Mouse (Mus musculus) B cell, adult 67 days (primary cell): Measurements from ENCODE around the gene Dynll2. TPM values are rescaled to one million over a fixed set of nuclear protein-coding genes. Genes with fewer than 3 reads are reported as not detected.

Source experiments
- total RNA-seq, 2 experiments: library from RNA; stranded (reverse); gene quantifications; 4 replicates each; pipeline ENCODE4 v1.2.4; 2023

Gene Dynll2
- total RNA-seq, result 10 to 100 TPM; 12.1 to 13.3 TPM

GRCm38 (mm10) chr11:87986831-87987793 is at the start of gene Dynll2:
Gene Dynll2, minus strand, starts transcription at chr11:87987533.

Other genes starting within 250 kb of the Dynll2 start
- gene Supt4a, start 250.0 kb downstream of the Dynll2 start, total RNA-seq, result 100 to 1,000 TPM; 125 to 140 TPM
- 10 to 100 TPM in 1 of 2 experiments, 1 to 10 TPM in 1; 9.1 to 10.2 TPM for gene Tspoap1, start 227.0 kb downstream of the Dynll2 start, total RNA-seq
- gene Mpo, start 194.0 kb downstream of the Dynll2 start, total RNA-seq, result not detected
- gene Lpo, start 159.2 kb downstream of the Dynll2 start, total RNA-seq, result not detected
- 10 to 100 TPM; 20.0 to 22.1 TPM for gene Mks1, start 134.3 kb downstream of the Dynll2 start, total RNA-seq
- not detected for gene Epx, start 112.0 kb downstream of the Dynll2 start, total RNA-seq
- gene Olfr462, start 95.3 kb downstream of the Dynll2 start, total RNA-seq, result not detected
- not detected for gene Olfr463, start 90.1 kb downstream of the Dynll2 start, total RNA-seq
- not detected for gene Olfr464, start 66.6 kb downstream of the Dynll2 start, total RNA-seq
- gene Srsf1, start 59.8 kb upstream of the Dynll2 start, total RNA-seq, result 100 to 1,000 TPM; 370 to 375 TPM
- gene Vezf1, start 80.7 kb upstream of the Dynll2 start, total RNA-seq, result 10 to 100 TPM; 73.2 to 79.8 TPM
- gene Cuedc1, start 110.5 kb upstream of the Dynll2 start, total RNA-seq, result 1 to 10 TPM; 5.4 to 8.3 TPM
- gene Mrps23, start 216.9 kb upstream of the Dynll2 start, total RNA-seq, result 10 to 100 TPM; 60.6 to 62.7 TPM